Mouse (Mus musculus) liver (tissue): ENCODE results near the gene Dspp.

Source experiments
- DNase-seq: peaks from one replicate; pipeline ENCODE4 v3.0.0-alpha.2; 2020; ENCODE audit warnings: mixed read lengths

The Dspp gene

GRCm38 (mm10) chr5:104201153-104201950 lies 30.8 kb downstream of the Dspp start:
- DNase-seq: no peak

- no peak for DNase-seq
These were observed 31.8 kb downstream of the Dspp start, which contains the start of gene Dmp1 for GRCm38 (mm10) chr5:104202351-104202750. Dmp1 (plus strand) TSS chr5:104202613.

DNA sequence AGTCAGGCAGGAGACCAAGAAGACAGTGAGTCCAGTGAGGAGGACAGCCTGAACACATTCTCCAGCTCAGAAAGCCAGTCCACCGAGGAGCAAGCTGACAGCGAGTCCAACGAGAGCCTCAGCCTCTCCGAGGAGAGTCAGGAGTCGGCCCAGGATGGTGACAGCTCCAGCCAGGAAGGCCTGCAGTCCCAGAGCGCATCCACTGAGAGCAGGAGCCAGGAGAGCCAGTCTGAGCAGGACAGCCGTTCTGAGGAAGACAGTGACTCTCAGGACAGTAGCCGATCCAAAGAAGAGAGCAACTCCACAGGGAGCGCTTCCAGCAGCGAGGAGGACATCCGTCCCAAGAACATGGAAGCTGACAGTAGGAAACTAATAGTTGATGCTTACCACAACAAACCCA lies 42.0 kb downstream of the Dspp start:
- DNase-seq: no peak

- no peak for DNase-seq
These were observed 48.4 kb downstream of the Dspp start for GRCm38 (mm10) chr5:104218926-104219325.

GRCm38 (mm10) chr5:104224299-104224698 lies 53.8 kb downstream of the Dspp start:
- no peak for DNase-seq

DNA sequence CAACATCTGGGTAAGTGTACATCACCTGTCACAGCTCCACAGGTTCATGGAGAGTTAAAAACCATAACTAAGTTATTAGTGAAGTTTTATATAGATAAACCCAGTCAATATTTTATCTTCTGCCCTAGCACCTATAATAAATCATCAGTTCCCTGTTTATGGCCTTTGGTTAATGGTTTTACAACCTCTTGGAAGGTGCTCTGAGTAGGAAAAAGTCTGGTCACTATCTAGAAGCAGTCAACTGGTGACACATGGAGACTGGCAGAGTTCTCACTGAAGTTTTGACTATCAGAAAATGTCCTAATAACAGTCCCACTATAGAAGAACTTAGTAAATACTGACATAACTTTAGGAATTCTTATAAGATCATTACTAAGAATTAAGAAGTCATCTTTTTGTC lies 54.2 kb downstream of the Dspp start:
- no peak for DNase-seq

DNA sequence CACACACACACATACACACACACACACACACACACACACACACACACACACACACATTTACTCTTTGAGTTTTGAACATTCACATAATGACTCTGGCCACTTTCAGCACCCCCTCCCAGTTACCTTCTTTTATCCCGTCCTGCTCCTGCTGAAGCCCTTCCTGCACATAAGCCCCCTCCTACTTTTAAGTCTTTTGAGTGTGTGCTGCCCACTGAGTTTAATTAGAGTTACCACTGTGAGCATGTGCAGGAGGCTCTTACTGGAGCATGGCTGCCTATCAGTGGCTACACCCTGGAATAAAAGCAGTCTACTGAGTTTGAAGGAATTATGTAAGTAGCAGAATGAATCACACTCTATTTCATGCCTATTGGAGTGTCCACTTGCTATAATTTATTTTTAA lies 58.0 kb downstream of the Dspp start:
- no peak for DNase-seq
